Mouse (Mus musculus): ENCODE measurements at regions not wholly inside any gene's neighbourhood (a gene's known extent, or its start where the extent isn't known, plus 50 kb on each side); places are given as distances from the start of the nearest gene placed in this dataset.
"Not testable (repeated sequence)": the region's sequence is repeated elsewhere in the genome, so short reads cannot be mapped to it uniquely, and the experiment has no call there.

DNA sequence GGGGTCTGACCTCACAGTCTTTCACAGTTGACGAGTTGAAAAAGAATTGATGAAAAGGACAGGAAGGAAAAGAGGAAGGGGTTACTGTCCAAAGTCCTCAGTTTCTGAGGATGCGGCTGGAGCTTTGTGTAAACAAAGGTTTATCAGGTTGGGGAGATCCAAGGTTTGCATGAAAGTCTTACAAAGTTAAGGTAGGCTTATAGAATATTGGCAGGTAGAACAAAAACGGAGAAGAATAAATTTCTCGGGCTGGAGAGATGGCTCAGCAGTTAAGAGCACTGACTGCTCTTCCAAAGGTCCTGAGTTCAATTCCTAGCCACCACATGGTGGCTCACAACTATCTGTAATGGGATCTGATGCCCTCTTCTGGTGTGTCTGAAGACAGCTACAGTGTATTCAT lies 60.9 kb upstream of the Acpp start:
- not testable (repeated sequence) for DNase-seq (ENCODE audit: low spot score in 2 of 2)

DNA sequence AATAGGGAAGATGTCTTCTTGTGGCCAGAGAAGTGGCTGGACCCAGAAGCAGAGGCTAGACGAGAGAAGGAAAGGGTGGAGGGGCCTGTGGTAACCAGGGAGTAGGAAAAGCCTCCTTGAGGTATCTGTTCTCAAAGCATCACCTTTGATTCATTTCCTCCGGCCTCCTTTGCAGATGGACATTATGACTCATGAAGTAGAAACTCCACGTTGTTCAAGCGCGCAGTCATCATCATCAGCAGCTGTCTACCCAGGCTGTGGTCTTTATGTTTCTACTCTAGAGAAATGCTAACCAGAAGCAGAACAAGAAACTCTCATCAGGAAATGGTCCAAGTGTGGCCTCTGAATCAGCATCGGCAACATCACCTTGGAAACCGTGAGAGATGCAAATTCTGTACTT lies 50.3 kb upstream of the Acpp start:
- DNase-seq (ENCODE audit: low spot score in 2 of 2): no peak
